Mouse (Mus musculus) thymus, postnatal 25 days (tissue): ENCODE data around the gene Tmem265.

Experiments
- DNase-seq: peaks from one replicate; pipeline ENCODE4 v3.0.0; 2022

Gene Tmem265

DNA sequence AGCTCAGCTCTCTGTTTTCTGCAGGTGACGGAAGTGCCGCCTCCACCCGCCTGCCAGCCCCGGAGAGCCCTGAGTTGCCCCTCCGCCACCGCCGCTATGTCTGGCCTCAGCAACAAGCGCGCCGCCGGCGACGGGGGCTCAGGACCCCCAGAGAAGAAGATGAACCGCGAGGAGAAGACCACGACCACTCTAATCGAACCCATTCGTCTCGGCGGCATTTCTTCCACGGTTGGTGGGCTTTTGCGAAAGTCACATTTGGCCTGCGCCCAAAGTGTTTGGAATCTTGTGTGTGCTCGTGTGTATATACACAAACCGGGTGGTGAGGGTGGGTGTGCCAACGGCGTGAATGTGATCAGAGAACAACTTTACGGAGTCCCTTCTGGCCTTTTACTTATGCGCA is 27.7 kb downstream of the Tmem265 start:
- no peak for DNase-seq

DNA sequence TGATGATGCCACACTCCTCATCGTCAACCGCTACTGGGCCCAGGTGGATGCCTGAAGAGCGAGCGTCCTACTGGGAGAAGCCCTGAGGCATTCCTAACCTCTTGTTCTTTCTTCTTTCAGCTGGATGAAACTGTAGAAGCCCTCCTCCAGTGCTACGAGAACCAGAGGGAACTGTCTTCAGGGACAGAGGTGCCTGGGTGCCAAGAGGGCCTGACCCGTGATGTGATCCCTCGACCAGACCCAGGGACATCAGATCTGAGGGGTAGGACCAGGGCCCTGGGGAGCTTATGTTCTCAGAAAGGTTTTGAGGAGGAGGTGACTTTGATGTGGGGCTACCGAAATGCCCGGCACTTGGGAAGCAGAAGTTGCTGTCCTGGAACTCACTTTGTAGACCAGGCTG is 28.4 kb downstream of the Tmem265 start:
- DNase-seq = no peak

DNA sequence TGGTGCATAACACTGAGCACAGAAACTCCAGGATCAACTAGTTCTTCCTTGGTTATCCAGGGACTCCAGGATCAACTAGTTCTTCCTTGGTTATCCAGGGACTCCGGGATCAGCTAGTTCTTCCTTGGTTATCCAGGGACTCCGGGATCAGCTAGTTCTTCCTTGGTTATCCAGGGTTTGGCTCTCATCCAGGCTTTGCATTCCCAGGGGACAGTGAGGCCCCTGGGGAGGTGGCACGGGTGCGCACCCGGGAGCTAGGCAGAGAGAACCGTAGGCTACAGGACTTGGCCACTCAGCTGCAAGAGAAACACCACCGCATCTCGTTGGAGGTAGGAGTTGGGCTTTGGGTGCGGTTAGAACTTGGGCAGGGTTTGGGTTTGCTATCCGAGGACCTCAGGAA is 29.9 kb downstream of the Tmem265 start:
- DNase-seq = no peak

DNA sequence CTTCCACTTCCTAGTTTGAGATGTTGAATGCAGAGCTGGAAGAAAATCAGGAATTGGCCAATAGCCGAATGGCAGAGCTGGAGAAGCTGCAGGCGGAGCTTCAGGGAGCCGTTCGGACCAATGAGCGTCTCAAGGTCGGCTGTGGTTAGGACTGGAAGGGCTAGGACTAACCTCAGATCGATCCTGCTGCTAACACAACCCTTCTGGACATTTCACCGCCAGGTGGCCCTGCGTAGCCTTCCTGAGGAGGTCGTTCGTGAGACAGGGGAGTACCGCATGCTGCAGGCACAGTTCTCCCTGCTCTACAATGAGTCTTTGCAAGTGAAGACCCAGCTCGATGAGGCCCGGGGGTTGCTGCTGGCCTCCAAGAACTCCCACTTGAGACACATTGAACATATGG is 31.4 kb downstream of the Tmem265 start:
- no peak for DNase-seq

DNA sequence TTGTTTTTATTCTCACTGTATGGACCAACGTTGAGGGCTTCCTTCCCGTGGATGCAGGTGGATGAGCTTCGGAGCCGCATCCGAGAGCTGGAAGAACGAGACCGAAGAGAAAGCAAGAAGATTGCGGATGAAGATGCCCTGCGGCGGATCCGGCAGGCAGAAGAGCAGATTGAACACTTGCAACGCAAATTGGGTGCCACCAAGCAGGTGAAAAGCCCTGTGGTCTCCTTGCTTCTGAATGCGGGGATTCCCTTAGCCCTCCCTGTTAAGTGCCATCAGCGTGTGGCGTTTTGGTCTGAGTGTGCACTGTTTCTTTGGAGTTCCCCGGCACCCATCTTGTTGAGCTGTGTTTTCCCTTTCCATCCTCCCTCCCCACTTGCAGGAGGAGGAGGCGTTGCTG is 35.6 kb downstream of the Tmem265 start:
- no peak for DNase-seq

DNA sequence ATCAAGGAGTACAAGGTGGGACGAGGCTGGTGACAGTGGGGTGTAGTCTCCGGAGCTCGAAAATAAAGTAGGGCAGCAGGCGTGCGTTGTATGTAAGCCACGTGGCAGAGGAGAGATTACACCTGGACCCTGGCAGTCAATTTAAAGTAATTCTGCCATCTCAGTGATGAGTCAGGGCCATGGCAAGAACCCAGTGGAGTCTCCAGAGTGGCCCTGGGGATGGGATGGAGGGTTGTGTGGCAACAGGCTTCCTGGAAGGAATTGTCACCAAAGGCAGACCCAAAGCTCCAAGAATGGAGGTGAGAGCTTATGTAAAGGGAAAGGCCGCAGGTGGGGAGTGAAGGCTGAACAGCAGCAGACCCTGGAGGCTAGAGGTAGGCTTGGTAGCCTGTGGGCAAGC is 39.4 kb downstream of the Tmem265 start:
- no peak for DNase-seq

DNA sequence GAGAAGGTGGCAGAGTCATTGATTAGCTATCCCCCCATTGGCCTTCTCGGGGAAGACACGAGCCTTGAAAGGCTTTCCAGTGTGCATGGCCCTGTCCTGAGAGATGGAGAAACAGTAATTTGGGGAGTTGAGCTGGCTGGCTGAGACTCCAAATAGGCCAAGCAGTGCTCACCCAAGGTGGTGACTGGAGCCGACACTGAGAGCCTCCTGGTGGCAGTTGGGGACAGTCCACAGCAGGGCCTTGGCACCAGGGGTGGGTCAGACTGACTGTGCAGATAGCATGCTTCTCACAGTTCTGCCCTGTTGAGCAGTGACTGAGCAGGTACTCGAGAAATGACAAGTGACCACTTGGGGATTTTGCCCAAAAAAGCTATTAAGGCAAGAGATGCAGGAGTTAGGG is 40.5 kb downstream of the Tmem265 start:
- DNase-seq = no peak

DNA sequence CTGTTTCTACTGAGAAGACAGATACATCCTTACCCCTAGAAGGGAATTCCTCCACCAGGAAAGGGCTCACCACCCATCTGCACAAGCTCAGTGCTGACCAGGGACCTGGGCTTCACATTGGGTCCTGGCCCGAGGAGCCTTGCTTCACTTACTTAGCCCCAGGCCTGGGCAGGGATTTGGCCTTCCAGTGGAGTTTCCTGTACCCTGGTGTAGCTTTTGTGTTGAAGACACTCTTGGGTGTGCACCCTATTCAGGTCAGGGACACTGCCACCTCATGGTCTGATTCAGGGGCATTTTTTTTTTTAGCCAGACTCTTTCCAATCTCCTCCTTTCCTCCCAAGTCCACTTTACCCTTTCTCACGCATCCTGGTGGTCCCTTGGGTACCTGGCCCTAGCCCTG is 41.7 kb downstream of the Tmem265 start:
- no peak for DNase-seq

DNA sequence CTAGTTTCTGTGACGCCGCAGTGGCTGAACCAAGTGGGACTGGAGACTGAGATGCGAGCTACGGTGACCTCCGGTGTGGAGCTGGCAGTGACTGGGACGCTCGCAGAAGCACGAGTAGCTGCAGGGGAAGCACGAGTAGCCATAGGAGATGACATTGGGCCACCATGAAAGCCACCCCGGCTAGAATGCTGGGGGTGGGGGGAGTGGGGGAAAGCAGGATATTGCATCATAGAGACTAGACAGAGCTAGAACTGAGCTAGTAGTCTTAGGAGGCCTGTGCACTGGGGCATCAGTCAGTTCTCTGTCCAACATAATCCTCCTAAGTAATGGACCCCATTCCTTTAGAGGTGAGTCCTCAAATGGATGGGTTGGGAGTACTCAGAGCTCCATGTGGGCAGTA is 43.1 kb downstream of the Tmem265 start:
- no peak for DNase-seq

DNA sequence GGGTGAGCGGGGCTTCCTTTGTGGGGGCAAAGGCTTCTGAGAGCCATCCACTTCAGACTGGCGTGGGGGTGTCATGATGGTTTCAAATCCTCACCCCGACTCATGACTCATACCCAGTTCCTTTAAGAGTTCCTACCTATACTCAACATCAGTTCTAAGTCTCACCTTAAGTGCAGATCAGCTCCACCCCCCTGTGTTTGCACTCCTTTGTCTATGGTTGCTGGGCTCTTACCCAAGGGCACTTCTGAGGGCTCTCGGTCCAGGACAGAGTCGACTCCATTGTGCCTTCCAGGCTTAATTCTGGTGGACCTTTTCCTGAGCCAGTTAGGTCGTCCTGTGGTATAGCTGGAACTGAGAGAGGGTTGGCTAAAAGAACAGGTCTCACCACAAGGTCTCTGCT is 46.0 kb downstream of the Tmem265 start:
- DNase-seq = no peak

DNA sequence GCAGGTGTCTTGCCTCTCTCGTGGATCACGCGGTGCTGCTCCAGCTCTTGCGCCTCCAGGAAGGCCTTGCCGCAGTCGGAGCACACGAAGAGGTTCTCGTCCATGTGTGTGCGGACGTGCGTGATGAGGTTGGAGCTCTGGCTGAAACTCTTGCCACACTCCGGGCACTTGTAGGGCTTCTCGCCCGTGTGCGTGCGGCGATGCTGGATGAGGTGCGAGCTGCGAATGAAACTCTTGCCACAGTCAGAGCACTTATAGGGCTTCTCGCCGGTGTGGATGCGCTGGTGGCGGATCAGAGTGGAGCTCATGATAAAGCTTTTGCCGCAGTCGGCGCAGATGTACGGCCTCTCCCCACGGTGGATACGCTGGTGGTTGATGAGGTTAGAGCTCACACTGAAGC is 49.8 kb downstream of the Tmem265 start:
- no peak for DNase-seq

DNA sequence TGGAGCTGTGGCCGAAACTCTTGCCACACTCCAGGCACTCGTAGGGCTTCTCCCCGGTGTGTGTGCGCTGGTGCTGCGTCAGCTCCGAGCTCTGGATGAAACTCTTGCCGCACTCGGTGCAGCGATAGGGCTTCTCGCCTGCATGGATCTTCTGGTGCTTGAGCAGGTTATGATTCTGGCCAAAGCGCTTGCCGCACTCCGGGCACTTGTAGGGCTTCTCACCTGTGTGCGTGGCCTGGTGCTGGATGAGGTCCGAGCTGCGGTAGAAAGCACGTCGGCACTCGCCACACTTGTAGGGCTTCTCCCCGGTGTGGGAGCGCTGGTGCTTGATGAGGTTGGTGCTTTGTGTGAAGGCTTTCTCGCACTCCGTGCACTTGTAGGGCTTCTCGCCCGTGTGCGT is 50.4 kb downstream of the Tmem265 start:
- no peak for DNase-seq

DNA sequence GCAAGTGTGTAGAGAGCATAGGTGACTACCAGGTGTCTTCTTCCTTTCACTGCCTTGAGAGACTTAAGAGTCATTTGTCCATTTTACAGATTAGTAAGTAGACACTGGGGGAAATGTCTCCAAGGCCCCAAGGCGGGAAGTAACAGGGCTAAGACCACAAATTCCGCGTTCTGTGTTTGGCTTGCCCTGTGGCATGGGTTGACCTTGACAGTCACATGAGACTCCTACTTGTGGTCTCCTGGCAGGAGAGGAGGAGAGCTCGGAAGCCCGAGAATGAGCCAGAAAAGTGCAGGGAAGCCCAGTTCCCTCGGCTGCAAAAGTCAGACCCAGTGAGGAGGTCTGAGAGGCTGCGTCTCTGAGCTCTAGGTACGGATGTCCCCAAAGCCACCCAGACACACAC is 52.3 kb downstream of the Tmem265 start:
- DNase-seq = no peak

DNA sequence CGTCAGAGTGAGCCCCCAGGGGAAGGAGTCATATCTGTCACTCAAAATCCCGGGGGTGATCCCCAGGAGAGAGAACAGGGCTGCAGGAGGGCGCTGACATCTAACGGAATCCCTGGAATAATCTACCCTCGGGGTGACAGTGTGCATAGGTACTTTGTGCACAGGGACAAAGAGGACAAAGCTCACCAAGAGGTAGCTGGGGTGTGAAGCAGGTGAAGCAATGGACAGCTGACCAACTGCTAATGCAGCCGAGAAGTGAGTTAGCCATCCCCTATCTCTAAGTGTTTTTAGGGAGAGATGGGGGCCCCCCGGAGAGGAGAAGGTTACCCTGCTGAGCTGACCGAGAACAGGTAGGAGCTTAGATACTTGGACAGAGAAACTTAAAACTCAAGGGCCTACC is 52.9 kb downstream of the Tmem265 start:
- DNase-seq = no peak

DNA sequence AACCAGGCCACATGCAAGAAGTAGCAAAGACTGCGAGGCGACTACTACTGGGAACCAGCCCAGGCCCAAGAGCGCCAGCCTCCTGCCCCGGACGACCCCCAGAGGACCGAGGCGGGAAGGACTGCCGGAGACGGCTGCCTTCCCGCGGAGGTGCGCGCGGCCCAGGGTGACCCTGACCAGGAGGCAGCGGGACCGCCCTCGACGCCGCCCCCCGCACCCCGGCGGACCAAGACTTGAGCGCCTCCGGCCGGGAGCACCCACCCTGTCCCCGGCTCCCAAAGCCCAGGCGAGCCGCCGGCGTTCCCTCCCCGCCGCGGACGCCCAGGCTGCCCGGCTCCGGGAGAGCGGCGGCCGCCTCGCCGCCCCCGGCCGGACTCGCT is 53.3 kb downstream of the Tmem265 start:
- peak; percentile 61 for DNase-seq

DNA sequence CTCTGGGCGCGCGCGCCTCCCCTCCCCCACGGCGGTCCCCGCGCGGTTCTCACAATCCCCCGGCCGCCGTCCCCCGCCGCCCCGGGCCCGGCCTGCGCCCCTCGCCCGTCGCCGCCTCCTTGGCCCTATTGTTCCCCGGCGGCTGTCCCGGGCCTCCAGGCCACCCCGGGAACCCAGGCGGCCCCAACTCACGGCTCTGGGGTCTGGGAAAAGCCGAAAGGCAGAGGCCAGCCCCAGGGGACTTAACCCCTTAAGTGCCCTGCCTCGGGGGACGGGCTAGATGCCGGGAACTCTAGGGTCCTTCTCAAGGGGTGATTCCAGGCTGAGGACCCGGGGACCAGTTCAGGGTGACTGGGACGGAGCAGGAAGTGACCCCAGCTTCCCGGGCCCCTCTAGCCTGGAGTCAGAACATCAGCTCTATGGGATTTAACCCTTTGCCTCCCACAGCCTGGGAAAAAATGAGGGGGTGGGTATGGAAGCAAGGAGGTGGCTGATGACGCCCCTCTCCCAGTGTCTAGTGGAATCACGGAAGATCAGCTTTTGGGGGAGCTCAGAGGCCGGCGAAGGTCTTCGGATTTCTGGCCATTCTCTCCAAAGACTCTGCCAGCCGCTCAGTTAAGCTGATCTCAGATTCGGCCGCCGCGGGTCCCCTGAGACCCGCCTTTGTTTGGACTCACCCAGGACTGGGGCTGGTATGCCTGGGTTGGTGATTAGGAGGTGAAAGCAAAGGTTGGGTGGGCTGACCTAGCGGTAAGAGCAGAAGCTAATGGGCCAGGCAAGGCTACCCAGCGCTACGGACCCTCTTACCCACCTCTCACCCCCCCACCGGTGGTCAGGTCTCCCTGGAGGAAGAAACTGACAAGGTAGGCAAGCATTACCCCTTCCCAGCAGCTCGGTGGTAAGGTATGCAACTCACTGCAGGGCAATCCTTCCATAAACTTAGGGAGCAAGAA is 54.0 kb downstream of the Tmem265 start, which contains the start of gene Zfp629:
Gene Zfp629, minus strand, starts transcription at position 907 of the 953 bp plus-strand sequence.
- peak; percentile 69 for DNase-seq

DNA sequence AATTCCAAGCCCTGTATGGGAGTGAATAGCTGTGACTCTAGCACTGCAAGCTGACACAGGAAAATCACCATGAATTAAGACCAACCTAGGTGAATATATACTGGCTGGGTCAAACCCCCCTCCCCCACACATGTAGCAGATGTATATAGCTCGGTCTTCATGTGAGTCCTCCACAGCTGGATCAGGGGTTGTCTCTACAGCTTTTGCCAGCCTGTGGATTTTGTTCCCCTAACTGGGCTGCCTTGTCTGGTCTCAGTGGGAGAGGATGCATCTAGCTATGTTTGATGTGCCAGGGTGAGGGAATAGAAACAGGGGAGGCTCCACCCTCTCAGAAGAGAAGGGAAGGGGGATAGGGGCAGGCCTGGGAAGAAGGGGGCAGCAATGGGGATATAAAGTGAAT is 55.1 kb downstream of the Tmem265 start:
- peak; percentile 57 for DNase-seq
